In genomic region chr11:31940898-31941639, GRCm38 (mm10) we compare ENCODE assay signal across 9 mouse cellular contexts. TPM values are rescaled to one million over a fixed set of nuclear protein-coding genes. Genes with fewer than 3 reads are reported as not detected.
DNase-seq lines count a peak whose midpoint lies in the region; ATAC-seq and TF ChIP-seq lines count a peak whose summit lies in the region.
"Had no signal": no experiment of that assay in that cellular context is flagged by ENCODE, and none has a peak within 500 bp of the region (broad histone marks: within the 10 kb centered on the region; RNA-seq: fewer than 3 reads in every experiment).

No protein-coding gene starts in this region.

- no peak for TF ChIP-seq CTCF in heart, adult 2 months (IDR thresholded peaks at IDR 0.05)

- H3K4me3 ChIP-seq in lung, embryonic 16.5 days (ENCODE audit: low read length), result no peak overlapping the region
- no peak overlapping the region for H3K4me3 ChIP-seq in hindbrain, embryonic 10.5 days
- no peak overlapping the region for H3K4me3 ChIP-seq in heart, embryonic 11.5 days (ENCODE audit: low read depth, low read length)
- no peak overlapping the region for H3K4me3 ChIP-seq in heart, adult 2 months

- TF ChIP-seq EP300 in heart, adult 2 months (IDR thresholded peaks at IDR 0.05; ENCODE audit: insufficient read depth, low read depth, low read length), result no peak

- TF ChIP-seq POLR2A in heart, adult 2 months (IDR thresholded peaks at IDR 0.05; ENCODE audit: insufficient read depth, low read depth, low read length), result no peak

- no peak for DNase-seq in lung, postnatal 4 days
- DNase-seq in hindbrain, embryonic 10.5 days (ENCODE audit: low spot score), result no peak
- DNase-seq in mesoderm, embryonic 11.5 days (ENCODE audit: low read depth, low spot score), result peak; percentile 29
- no peak for DNase-seq in gastrocnemius, postnatal 10 days
- no peak for DNase-seq in heart, postnatal 25 days (ENCODE audit: low spot score)
- no peak for DNase-seq in heart, adult 2 months

- H3K9ac ChIP-seq in lung, embryonic 16.5 days (ENCODE audit: low read length), result no peak overlapping the region
- H3K9ac ChIP-seq in heart, embryonic 11.5 days (ENCODE audit: low read depth, low read length), result no peak overlapping the region
- no peak overlapping the region for H3K9ac ChIP-seq in heart, adult 2 months (ENCODE audit: low read depth, low read length)

- 0 out of 2 replicates have a peak, but pooled peaks have one; percentile 7 for ATAC-seq in lung, embryonic 16.5 days (ENCODE audit: low read depth)
- ATAC-seq in heart, embryonic 11.5 days (replicated peaks; ENCODE audit: insufficient number of reproducible peaks, low FRiP score, low TSS enrichment), result no peak

- H3K4me1 ChIP-seq in lung, embryonic 16.5 days (replicated peaks; ENCODE audit: control insufficient read depth, insufficient read depth, low read length), result no peaks in the 10 kb centered on the region
- peaks cover 12% of the 10 kb centered on the region for H3K4me1 ChIP-seq in hindbrain, embryonic 10.5 days (replicated peaks)
- peaks cover 2% of the 10 kb centered on the region; the same call in 1 of the 2 replicates for H3K4me1 ChIP-seq in heart, embryonic 11.5 days (ENCODE audit: control insufficient read depth, insufficient read depth, low read length)
- H3K4me1 ChIP-seq in heart, adult 2 months (ENCODE audit: control insufficient read depth, insufficient read depth, low read length), result no peaks in the 10 kb centered on the region

- no peaks in the 10 kb centered on the region for H3K36me3 ChIP-seq in lung, embryonic 16.5 days (ENCODE audit: control insufficient read depth, insufficient read depth, low read length)
- no peaks in the 10 kb centered on the region for H3K36me3 ChIP-seq in hindbrain, embryonic 10.5 days
- no peaks in the 10 kb centered on the region for H3K36me3 ChIP-seq in heart, embryonic 11.5 days (ENCODE audit: control insufficient read depth, insufficient read depth, low read length)
- peaks cover 1% of the 10 kb centered on the region for H3K36me3 ChIP-seq in heart, adult 2 months (ENCODE audit: control insufficient read depth, insufficient read depth, low read length)

- intact Hi-C loops in heart, postnatal 25 days (cut with DNase I), result no loop called here
- intact Hi-C loops in heart, adult 2 months (cut with DNase I), result loop anchor here (10.0 kb wide), 1 partner anchor 696 kb away; no protein-coding TSS in a partner anchor

- H3K79me2 ChIP-seq in heart, adult 2 months (replicated peaks; ENCODE audit: control insufficient read depth, insufficient read depth, low read length), result no peaks in the 10 kb centered on the region

- H3K9me3 ChIP-seq in lung, embryonic 16.5 days (ENCODE audit: control insufficient read depth, low read length), result no peaks in the 10 kb centered on the region
- no peaks in the 10 kb centered on the region for H3K9me3 ChIP-seq in hindbrain, embryonic 10.5 days
- no peaks in the 10 kb centered on the region for H3K9me3 ChIP-seq in heart, embryonic 11.5 days (replicated peaks; ENCODE audit: control insufficient read depth, low read length)

- H3K27me3 ChIP-seq in lung, embryonic 16.5 days (ENCODE audit: control insufficient read depth, insufficient read depth, low read depth, low read length), result no peaks in the 10 kb centered on the region
- no peaks in the 10 kb centered on the region for H3K27me3 ChIP-seq in hindbrain, embryonic 10.5 days (ENCODE audit: insufficient read depth, poor library complexity, severe bottlenecking)
- H3K27me3 ChIP-seq in heart, embryonic 11.5 days (ENCODE audit: control insufficient read depth, insufficient read depth, low read length), result no peaks in the 10 kb centered on the region
- no peaks in the 10 kb centered on the region for H3K27me3 ChIP-seq in heart, adult 2 months (ENCODE audit: control insufficient read depth, insufficient read depth, low read length)
- H3K27me3 ChIP-seq: CH12.LX had no signal

- no peak overlapping the region for H3K4me2 ChIP-seq in lung, embryonic 16.5 days (ENCODE audit: low read depth, low read length)
- no peak overlapping the region for H3K4me2 ChIP-seq in heart, embryonic 11.5 days

- 77% methylated on average over 13 of the region's 13 CpGs for WGBS in lung, embryonic 16.5 days
- 77% methylated on average over 13 of the region's 13 CpGs for WGBS in hindbrain, embryonic 10.5 days
- WGBS in heart, embryonic 11.5 days (ENCODE audit: insufficient replicate concordance), result 79% methylated on average over 13 of the region's 13 CpGs
- WGBS in heart, adult 2 months, result 80% methylated on average over 13 of the region's 13 CpGs

- no peak overlapping the region for H3K27ac ChIP-seq in lung, embryonic 16.5 days (ENCODE audit: low read length)
- peak overlapping the region; percentile 50; the same call in 1 of the 2 replicates for H3K27ac ChIP-seq in hindbrain, embryonic 10.5 days
- H3K27ac ChIP-seq in heart, embryonic 11.5 days (ENCODE audit: low read depth, low read length), result no peak overlapping the region
- H3K27ac ChIP-seq in heart, adult 2 months, result no peak overlapping the region

RNA-seq across cellular contexts. Expression of gene 4930524B15Rik, which starts 24.3 kb away (rescaled TPM):
- polyA plus RNA-seq in lung, embryonic 16.5 days (2015; fragmentation: Nextera tagmentation; extraction: Ambion mirVana), result not detected in 2 replicates
- polyA plus RNA-seq in hindbrain, embryonic 10.5 days (2016; fragmentation: Nextera tagmentation; extraction: Ambion mirVana), result 0.10 and 0.20 TPM in 2 replicates
- not detected for total RNA-seq in gastrocnemius, postnatal 10 days (2021)
- not detected for total RNA-seq in heart, postnatal 25 days (2021)
- polyA plus RNA-seq in heart, embryonic 11.5 days (2014; fragmentation: Nextera tagmentation; extraction: Ambion mirVana), result 0.26 TPM in 1 of 2 replicates, not detected in the other
- total RNA-seq in heart, adult 2 months (2021), result not detected
- not detected in 2 replicates for polyA plus RNA-seq in heart, adult 2 months (2012; rRNA removed)
- total RNA-seq: CH12.LX had no signal

RNA-seq across cellular contexts. Expression of gene Nsg2, which starts 59.2 kb away (rescaled TPM):
- 1.6 and 3.0 TPM in 2 replicates for polyA plus RNA-seq in lung, embryonic 16.5 days (2015; fragmentation: Nextera tagmentation; extraction: Ambion mirVana)
- 26.5 and 76.8 TPM in 2 replicates for polyA plus RNA-seq in hindbrain, embryonic 10.5 days (2016; fragmentation: Nextera tagmentation; extraction: Ambion mirVana)
- 1 to 10 TPM; 1.3 to 2.6 TPM for total RNA-seq in gastrocnemius, postnatal 10 days (2021)
- total RNA-seq in heart, postnatal 25 days (2021), result 1 to 10 TPM; 1.0 TPM
- 0.82 and 0.87 TPM in 2 replicates for polyA plus RNA-seq in heart, embryonic 11.5 days (2014; fragmentation: Nextera tagmentation; extraction: Ambion mirVana)
- 1 to 10 TPM in 1 of 2 experiments, under 1 TPM in 1; 0.76 to 1.4 TPM for total RNA-seq in heart, adult 2 months (2021)
- 1.1 and 1.2 TPM in 2 replicates for polyA plus RNA-seq in heart, adult 2 months (2012; rRNA removed)
